Mouse (Mus musculus): ENCODE data around the gene Orc5. TPM values are rescaled to one million over a fixed set of nuclear protein-coding genes. Genes with fewer than 3 reads are reported as not detected.
"Not testable (repeated sequence)": the region's sequence is repeated elsewhere in the genome, so short reads cannot be mapped to it uniquely, and the experiment has no call there.

Orc5 gene
- total and polyA plus RNA-seq, 2 experiments from 2014 or later, result 13.3 to 21.1 TPM

DNA sequence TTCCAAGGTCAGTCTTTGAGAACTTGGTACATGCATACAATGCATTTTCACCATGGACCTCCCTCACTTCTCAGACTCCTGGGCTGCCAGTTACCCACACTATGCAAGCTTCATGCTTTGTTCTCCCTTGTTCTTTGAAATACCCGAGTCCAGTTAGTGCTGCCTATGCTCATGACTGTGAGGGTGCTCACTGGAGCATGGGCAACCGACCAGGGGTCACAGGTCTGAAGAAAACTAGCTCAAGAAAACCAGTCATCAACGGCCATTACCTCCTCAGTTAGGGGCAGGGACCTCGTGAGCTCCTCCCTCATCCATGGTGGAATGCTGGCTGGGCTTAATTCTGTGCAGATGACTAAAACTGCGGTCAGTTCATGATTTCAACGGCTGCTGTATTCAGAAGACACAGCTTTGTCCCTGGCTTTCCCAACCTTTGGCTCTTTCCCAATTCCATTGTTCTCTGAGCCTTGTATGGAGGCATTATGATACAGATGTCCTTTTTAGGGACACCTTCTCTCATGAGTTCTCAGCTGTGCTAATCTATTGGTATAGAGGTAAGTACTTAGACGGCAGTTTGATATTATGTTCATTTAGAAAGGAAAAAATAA lies 11.1 kb downstream of the Orc5 start:
- ATAC-seq (ENCODE audit: insufficient read depth, low read depth) (no peak), DNase-seq (ENCODE audit: low spot score) (no peak)
- Histone ChIP-seq H3K4me3 (ENCODE audit: low read depth, low read length) (no peak overlapping the region), H3K36me3 (replicated peaks; ENCODE audit: control insufficient read depth, insufficient read depth, low read length) (peaks cover 48% of the 10 kb centered on the region), H3K9ac (replicated peaks; ENCODE audit: low read depth, low read length) (no peak overlapping the region), H3K9me3 (replicated peaks; ENCODE audit: control insufficient read depth, low read length) (no peaks in the 10 kb centered on the region), H3K27me3 (ENCODE audit: control insufficient read depth, insufficient read depth, low read length) (no peaks in the 10 kb centered on the region), H3K4me2 (ENCODE audit: low read depth, low read length) (no peak overlapping the region), H3K27ac (ENCODE audit: low read depth) (no peak overlapping the region), H3K4me1 (ENCODE audit: control insufficient read depth, insufficient read depth) (no peaks in the 10 kb centered on the region)
- no peak for TF ChIP-seq EP300 (IDR thresholded peaks at IDR 0.05; ENCODE audit: low read depth)
- 77% methylated on average over 7 of the region's 7 CpGs for WGBS

GRCm38 (mm10) chr5:22536695-22537094 lies 13.5 kb downstream of the Orc5 start:
- Histone ChIP-seq H3K27ac (ENCODE audit: low read depth) (no peak overlapping the region), H3K9me3 (replicated peaks; ENCODE audit: control insufficient read depth, low read length) (no peaks in the 10 kb centered on the region), H3K27me3 (ENCODE audit: control insufficient read depth, insufficient read depth, low read length) (no peaks in the 10 kb centered on the region), H3K4me3 (ENCODE audit: low read depth, low read length) (no peak overlapping the region), H3K4me2 (ENCODE audit: low read depth, low read length) (no peak overlapping the region), H3K4me1 (ENCODE audit: control insufficient read depth, insufficient read depth) (no peaks in the 10 kb centered on the region), H3K9ac (replicated peaks; ENCODE audit: low read depth, low read length) (no peak overlapping the region), H3K36me3 (replicated peaks; ENCODE audit: control insufficient read depth, insufficient read depth, low read length) (peaks cover 47% of the 10 kb centered on the region)
- no peak for TF ChIP-seq CTCF (IDR thresholded peaks at IDR 0.05; ENCODE audit: low read depth)
- TF ChIP-seq EP300 (IDR thresholded peaks at IDR 0.05; ENCODE audit: low read depth), result no peak
- ATAC-seq (ENCODE audit: insufficient read depth, low read depth) (no peak), DNase-seq (ENCODE audit: low spot score) (no peak)
- WGBS, result 80% methylated on average over 1 of the region's 1 CpGs

GRCm38 (mm10) chr5:22532571-22532970 lies 17.7 kb downstream of the Orc5 start:
- TF ChIP-seq CTCF (IDR thresholded peaks at IDR 0.05; ENCODE audit: low read depth) (no peak), EP300 (IDR thresholded peaks at IDR 0.05; ENCODE audit: low read depth) (no peak)
- Histone ChIP-seq H3K4me3 (ENCODE audit: low read depth, low read length) (no peak overlapping the region), H3K36me3 (replicated peaks; ENCODE audit: control insufficient read depth, insufficient read depth, low read length) (peaks cover 49% of the 10 kb centered on the region), H3K27ac (ENCODE audit: low read depth) (no peak overlapping the region), H3K9me3 (replicated peaks; ENCODE audit: control insufficient read depth, low read length) (no peaks in the 10 kb centered on the region), H3K4me1 (ENCODE audit: control insufficient read depth, insufficient read depth) (no peaks in the 10 kb centered on the region), H3K4me2 (ENCODE audit: low read depth, low read length) (no peak overlapping the region), H3K27me3 (ENCODE audit: control insufficient read depth, insufficient read depth, low read length) (no peaks in the 10 kb centered on the region), H3K9ac (replicated peaks; ENCODE audit: low read depth, low read length) (no peak overlapping the region)
- 87% methylated on average over 5 of the region's 5 CpGs for WGBS
- DNase-seq (ENCODE audit: low spot score), result no peak
- ATAC-seq (ENCODE audit: insufficient read depth, low read depth), result no peak

DNA sequence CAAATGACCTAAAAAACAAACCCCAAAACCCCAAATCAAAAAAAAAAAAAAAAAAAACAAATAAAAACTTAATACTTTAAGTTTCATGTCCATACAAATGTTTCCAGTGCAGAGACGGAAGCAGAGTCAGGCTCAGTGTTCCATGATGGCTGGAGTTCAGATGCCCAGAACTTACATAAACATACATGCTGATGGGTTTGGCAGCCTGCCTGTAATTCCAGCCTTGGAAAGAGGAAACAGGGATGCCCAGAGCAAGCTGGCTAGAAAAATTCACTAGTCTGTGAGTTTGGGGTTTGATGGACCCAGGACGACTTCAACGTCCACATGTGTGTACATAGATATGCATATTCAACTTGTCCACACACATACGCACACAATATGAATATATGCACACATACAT lies 27.6 kb downstream of the Orc5 start:
- Histone ChIP-seq H3K4me3 (ENCODE audit: low read depth, low read length) (no peak overlapping the region), H3K4me1 (ENCODE audit: control insufficient read depth, insufficient read depth) (no peaks in the 10 kb centered on the region), H3K9me3 (replicated peaks; ENCODE audit: control insufficient read depth, low read length) (no peaks in the 10 kb centered on the region), H3K9ac (replicated peaks; ENCODE audit: low read depth, low read length) (no peak overlapping the region), H3K27ac (ENCODE audit: low read depth) (no peak overlapping the region), H3K36me3 (replicated peaks; ENCODE audit: control insufficient read depth, insufficient read depth, low read length) (peaks cover 40% of the 10 kb centered on the region), H3K4me2 (ENCODE audit: low read depth, low read length) (no peak overlapping the region), H3K27me3 (ENCODE audit: control insufficient read depth, insufficient read depth, low read length) (no peaks in the 10 kb centered on the region)
- TF ChIP-seq CTCF (IDR thresholded peaks at IDR 0.05; ENCODE audit: low read depth) (no peak), EP300 (IDR thresholded peaks at IDR 0.05; ENCODE audit: low read depth) (no peak)
- WGBS, result 73% methylated on average over 4 of the region's 4 CpGs
- DNase-seq (ENCODE audit: low spot score) (no peak), ATAC-seq (ENCODE audit: insufficient read depth, low read depth) (no peak)

DNA sequence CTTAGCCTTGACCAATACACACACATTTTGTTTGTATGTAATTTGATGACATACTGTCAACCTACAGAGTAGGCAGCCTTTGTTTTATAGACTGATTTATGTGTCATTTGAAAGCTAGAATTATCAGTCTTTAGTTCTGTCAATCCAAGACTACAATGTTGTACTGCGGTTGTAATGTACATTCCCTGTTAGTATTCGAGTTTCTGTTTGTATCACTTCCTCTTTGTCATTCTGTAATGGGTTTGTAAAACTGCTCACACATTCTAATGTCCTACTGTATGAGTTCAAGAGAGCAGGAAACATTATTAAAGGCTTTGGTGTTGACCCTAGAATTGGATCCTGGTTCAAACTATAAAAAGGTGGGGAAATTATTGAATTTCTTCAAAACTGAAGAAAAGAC lies 30.5 kb downstream of the Orc5 start:
- Histone ChIP-seq H3K4me3 (ENCODE audit: low read depth, low read length) (no peak overlapping the region), H3K4me1 (ENCODE audit: control insufficient read depth, insufficient read depth) (no peaks in the 10 kb centered on the region), H3K27me3 (ENCODE audit: control insufficient read depth, insufficient read depth, low read length) (no peaks in the 10 kb centered on the region), H3K36me3 (replicated peaks; ENCODE audit: control insufficient read depth, insufficient read depth, low read length) (peaks cover 29% of the 10 kb centered on the region), H3K9me3 (replicated peaks; ENCODE audit: control insufficient read depth, low read length) (no peaks in the 10 kb centered on the region), H3K27ac (ENCODE audit: low read depth) (no peak overlapping the region), H3K4me2 (ENCODE audit: low read depth, low read length) (no peak overlapping the region), H3K9ac (replicated peaks; ENCODE audit: low read depth, low read length) (no peak overlapping the region)
- no peak for DNase-seq (ENCODE audit: low spot score)
- ATAC-seq (ENCODE audit: insufficient read depth, low read depth), result no peak
- WGBS, result 93% methylated on average over 2 of the region's 2 CpGs
- TF ChIP-seq CTCF (IDR thresholded peaks at IDR 0.05; ENCODE audit: low read depth) (no peak), EP300 (IDR thresholded peaks at IDR 0.05; ENCODE audit: low read depth) (no peak)

DNA sequence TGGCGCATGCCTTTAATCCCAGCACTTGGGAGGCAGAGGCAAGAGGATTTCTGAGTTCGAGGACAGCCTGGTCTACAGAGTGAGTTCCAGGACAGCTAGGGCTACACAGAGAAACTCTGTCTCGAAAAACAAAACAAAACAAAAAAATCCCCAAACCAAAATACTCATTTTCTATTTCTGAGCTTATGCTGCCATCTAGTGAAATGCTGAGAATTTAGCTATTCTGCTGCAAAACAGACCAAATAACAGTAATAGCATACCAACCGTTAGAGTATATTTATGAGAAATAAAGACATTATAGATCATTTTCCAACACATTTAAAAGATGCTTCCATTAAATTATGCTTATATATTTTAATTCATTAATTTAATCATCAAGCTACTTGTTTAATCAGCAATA lies 34.5 kb downstream of the Orc5 start:
- WGBS, result 82% methylated on average over 4 of the region's 4 CpGs
- H3K4me3 ChIP-seq (ENCODE audit: low read depth, low read length); H3K4me2 ChIP-seq (ENCODE audit: low read depth, low read length); H3K4me1 ChIP-seq (ENCODE audit: control insufficient read depth, insufficient read depth); ATAC-seq (ENCODE audit: insufficient read depth, low read depth); H3K9ac ChIP-seq (replicated peaks; ENCODE audit: low read depth, low read length); H3K27ac ChIP-seq (ENCODE audit: low read depth); H3K27me3 ChIP-seq (ENCODE audit: control insufficient read depth, insufficient read depth, low read length); DNase-seq (ENCODE audit: low spot score); H3K9me3 ChIP-seq (replicated peaks; ENCODE audit: control insufficient read depth, low read length): not testable (repeated sequence)
- peaks cover 19% of the 10 kb centered on the region for H3K36me3 ChIP-seq (replicated peaks; ENCODE audit: control insufficient read depth, insufficient read depth, low read length)

DNA sequence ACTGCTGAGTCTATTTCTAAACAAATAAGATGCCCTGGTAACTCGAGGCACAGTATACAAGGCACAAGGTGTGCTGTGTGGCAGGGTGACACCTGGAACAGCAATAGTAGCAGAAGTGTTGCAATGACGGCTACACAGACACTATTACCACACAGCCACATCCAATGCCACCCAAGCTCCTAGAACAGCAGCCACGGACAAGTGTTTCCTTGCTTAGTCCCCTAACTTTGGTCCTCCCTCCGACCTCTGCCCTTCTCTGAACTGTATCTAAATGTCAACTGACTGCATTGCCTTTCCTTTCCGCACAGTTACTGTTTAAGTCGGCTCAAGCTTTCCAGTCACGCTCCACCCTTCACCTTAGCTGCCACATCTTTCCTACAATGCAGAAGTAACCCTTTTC lies 36.0 kb downstream of the Orc5 start:
- H3K36me3 ChIP-seq (replicated peaks; ENCODE audit: control insufficient read depth, insufficient read depth, low read length); H3K27me3 ChIP-seq (ENCODE audit: control insufficient read depth, insufficient read depth, low read length); DNase-seq (ENCODE audit: low spot score); H3K4me3 ChIP-seq (ENCODE audit: low read depth, low read length); H3K9ac ChIP-seq (replicated peaks; ENCODE audit: low read depth, low read length); ATAC-seq (ENCODE audit: insufficient read depth, low read depth); H3K9me3 ChIP-seq (replicated peaks; ENCODE audit: control insufficient read depth, low read length); H3K27ac ChIP-seq (ENCODE audit: low read depth); H3K4me2 ChIP-seq (ENCODE audit: low read depth, low read length); H3K4me1 ChIP-seq (ENCODE audit: control insufficient read depth, insufficient read depth): not testable (repeated sequence)
- no CpG with 5 or more reads among the region's 7 CpGs for WGBS

GRCm38 (mm10) chr5:22512579-22512978 lies 37.6 kb downstream of the Orc5 start:
- H3K27ac ChIP-seq (ENCODE audit: low read depth); H3K9me3 ChIP-seq (replicated peaks; ENCODE audit: control insufficient read depth, low read length); H3K4me1 ChIP-seq (ENCODE audit: control insufficient read depth, insufficient read depth); H3K9ac ChIP-seq (replicated peaks; ENCODE audit: low read depth, low read length); H3K27me3 ChIP-seq (ENCODE audit: control insufficient read depth, insufficient read depth, low read length); H3K36me3 ChIP-seq (replicated peaks; ENCODE audit: control insufficient read depth, insufficient read depth, low read length); DNase-seq (ENCODE audit: low spot score); H3K4me3 ChIP-seq (ENCODE audit: low read depth, low read length); ATAC-seq (ENCODE audit: insufficient read depth, low read depth); H3K4me2 ChIP-seq (ENCODE audit: low read depth, low read length): not testable (repeated sequence)
- WGBS, result no CpG with 5 or more reads among the region's 5 CpGs
